Mouse (Mus musculus) liver, embryonic 14.5 days (tissue): ENCODE results near the gene Ankrd10.

Experiments
- CTCF ChIP-seq: IDR thresholded peaks from 2 replicates; pipeline ENCODE4 v1.5.1; 2016; ENCODE audit warnings: antibody characterized with exemption, low read depth, control low read depth
- EP300 ChIP-seq: IDR thresholded peaks from 2 replicates; pipeline ENCODE4 v1.6.1; 2016; ENCODE audit warnings: antibody characterized with exemption, low read depth

DNA sequence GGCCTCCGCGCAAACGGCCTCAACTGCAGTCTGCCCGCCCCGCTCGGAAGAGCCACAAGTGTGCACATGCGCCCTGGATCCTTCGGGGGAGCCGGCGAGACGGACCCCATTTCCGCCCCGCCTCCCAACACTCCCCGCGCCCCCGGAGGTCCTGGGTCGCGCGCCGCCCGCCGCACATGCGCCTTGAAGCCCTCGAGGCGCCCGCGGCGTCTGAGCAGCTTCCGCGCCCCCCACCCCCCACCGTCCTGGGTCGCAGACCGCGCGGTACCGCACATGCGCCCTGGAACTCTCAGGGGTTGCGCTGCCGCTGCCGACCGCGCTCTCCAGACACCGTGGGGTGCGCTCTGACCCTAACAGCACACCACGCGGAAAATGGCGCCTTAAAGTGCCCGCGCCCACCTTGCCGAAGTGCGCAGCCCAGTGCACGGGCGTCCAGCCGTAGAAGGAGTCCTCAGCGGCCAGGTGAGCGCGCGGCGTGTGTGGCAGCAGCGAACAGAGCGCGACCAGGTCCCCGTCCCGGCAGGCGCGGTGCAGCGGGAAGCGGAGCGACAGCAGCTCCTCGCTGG lies 462 bp downstream of the Ankrd10 start:
- TF ChIP-seq CTCF: no peak; the same call in 1 of the 2 replicates
- no peak for TF ChIP-seq EP300
